Mouse (Mus musculus) cerebellum, adult 2 months (tissue): Measurements from ENCODE around the gene Stk38l.

Source experiments
- CTCF ChIP-seq: fragments of 200-500 bp; IDR thresholded peaks from 2 replicates; pipeline ENCODE4 v1.5.1; 2011; ENCODE audit warnings: low read depth, mild to moderate bottlenecking, control low read depth, low read length, moderate library complexity, borderline replicate concordance; ENCODE audit not compliant: insufficient read depth
- POLR2A ChIP-seq: fragments of 200-500 bp; IDR thresholded peaks from 2 replicates; pipeline ENCODE4 v1.6.1; 2011; ENCODE audit warnings: low read length, control low read depth, borderline replicate concordance; ENCODE audit not compliant: insufficient read depth

DNA sequence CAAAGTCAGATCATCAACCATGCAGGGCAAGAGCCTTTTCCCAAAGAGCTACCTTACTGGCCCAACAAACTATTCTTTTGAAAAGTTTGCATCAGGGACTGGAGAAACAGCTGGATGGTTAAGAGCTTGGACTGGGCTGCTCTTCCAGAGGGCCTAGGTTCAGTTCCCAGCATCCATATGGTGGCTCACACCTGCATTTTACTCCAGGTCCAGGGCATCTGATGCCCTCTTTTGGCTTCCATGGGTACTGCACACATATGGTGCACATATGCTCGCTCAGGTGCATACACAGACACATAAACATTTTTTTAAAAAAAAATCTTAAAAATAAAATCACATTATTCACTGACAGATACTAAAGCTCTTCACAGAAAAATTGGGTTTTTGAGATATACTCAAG is 19.2 kb upstream of the Stk38l start:
- TF ChIP-seq CTCF: no peak
- TF ChIP-seq POLR2A: no peak
